In genomic region chr13:39903319-39903718, GRCm38 (mm10) we compare ENCODE assay signal across 23 mouse cellular contexts.
DNase-seq lines count a peak whose midpoint lies in the region; ATAC-seq and TF ChIP-seq lines count a peak whose summit lies in the region.
"Had no signal": no experiment of that assay in that cellular context is flagged by ENCODE, and none has a peak within 500 bp of the region (broad histone marks: within the 10 kb centered on the region; RNA-seq: fewer than 3 reads in every experiment).

No protein-coding gene starts in this region.

- H3K27ac ChIP-seq in forebrain, embryonic 13.5 days: no peak overlapping the region
- no peak overlapping the region for H3K27ac ChIP-seq in forebrain, embryonic 10.5 days
- H3K27ac ChIP-seq in midbrain, embryonic 11.5 days (ENCODE audit: low read depth, low read length): no peak overlapping the region
- no peak overlapping the region for H3K27ac ChIP-seq in midbrain, embryonic 10.5 days (replicated peaks)
- no peak overlapping the region for H3K27ac ChIP-seq in forebrain, embryonic 14.5 days (ENCODE audit: low read depth, low read length)
- no peak overlapping the region for H3K27ac ChIP-seq in forebrain, postnatal 0 days (ENCODE audit: low read depth, low read length)
- H3K27ac ChIP-seq: embryonic facial prominence, embryonic 12.5 days; heart, adult 2 months; heart, embryonic 15.5 days had no signal

- intact Hi-C loops in left cerebral cortex, postnatal 36 days (cut with DNase I): no loop called here

- H3K27me3 ChIP-seq in forebrain, embryonic 13.5 days: no peaks in the 10 kb centered on the region
- no peaks in the 10 kb centered on the region; the same call in 1 of the 2 replicates for H3K27me3 ChIP-seq in forebrain, embryonic 10.5 days (ENCODE audit: poor library complexity, severe bottlenecking)
- no peaks in the 10 kb centered on the region for H3K27me3 ChIP-seq in midbrain, embryonic 11.5 days (ENCODE audit: control insufficient read depth, insufficient read depth, low read length)
- peaks cover 8% of the 10 kb centered on the region; the same call in 1 of the 2 replicates for H3K27me3 ChIP-seq in midbrain, embryonic 10.5 days (ENCODE audit: low read depth, poor library complexity, severe bottlenecking)
- H3K27me3 ChIP-seq in forebrain, embryonic 14.5 days (replicated peaks; ENCODE audit: control insufficient read depth, insufficient read depth, low read length): no peaks in the 10 kb centered on the region
- no peaks in the 10 kb centered on the region; the same call in 1 of the 2 replicates for H3K27me3 ChIP-seq in forebrain, postnatal 0 days (ENCODE audit: insufficient read depth, low read length)
- H3K27me3 ChIP-seq: CH12.LX; embryonic facial prominence, embryonic 12.5 days; heart, embryonic 15.5 days; Patski had no signal

- peak; percentile 76 for ATAC-seq in forebrain, embryonic 13.5 days
- ATAC-seq in midbrain, embryonic 11.5 days (ENCODE audit: low FRiP score): peak; percentile 73; the same call in 1 of the 2 replicates
- ATAC-seq in forebrain, embryonic 14.5 days: peak; percentile 75
- peak; percentile 65 for ATAC-seq in forebrain, postnatal 0 days
- ATAC-seq: activated CD4-positive, CD25-positive, alpha-beta regulatory T cell, adult 4 months; intestine, postnatal 0 days had no signal

- peaks cover 8% of the 10 kb centered on the region for H3K4me1 ChIP-seq in forebrain, embryonic 13.5 days
- peaks cover 15% of the 10 kb centered on the region for H3K4me1 ChIP-seq in forebrain, embryonic 10.5 days
- H3K4me1 ChIP-seq in midbrain, embryonic 11.5 days (ENCODE audit: control insufficient read depth, insufficient read depth, low read length): peaks cover 3% of the 10 kb centered on the region; the same call in 1 of the 2 replicates
- peaks cover 22% of the 10 kb centered on the region for H3K4me1 ChIP-seq in midbrain, embryonic 10.5 days
- no peaks in the 10 kb centered on the region; the same call in 1 of the 2 replicates for H3K4me1 ChIP-seq in forebrain, embryonic 14.5 days (ENCODE audit: control insufficient read depth, insufficient read depth, low read length)
- no peaks in the 10 kb centered on the region for H3K4me1 ChIP-seq in forebrain, postnatal 0 days (ENCODE audit: insufficient read depth)
- H3K4me1 ChIP-seq: embryonic facial prominence, embryonic 12.5 days; heart, embryonic 15.5 days had no signal

- no peak overlapping the region for H3K4me2 ChIP-seq in forebrain, embryonic 13.5 days
- no peak overlapping the region for H3K4me2 ChIP-seq in midbrain, embryonic 11.5 days
- no peak overlapping the region for H3K4me2 ChIP-seq in forebrain, embryonic 14.5 days (ENCODE audit: low read length)
- H3K4me2 ChIP-seq in forebrain, postnatal 0 days (ENCODE audit: low read depth): no peak overlapping the region
- H3K4me2 ChIP-seq: embryonic facial prominence, embryonic 12.5 days; heart, embryonic 11.5 days; heart, embryonic 15.5 days had no signal

- 57% methylated on average over 3 of the region's 3 CpGs for WGBS in forebrain, embryonic 13.5 days
- 81% methylated on average over 3 of the region's 3 CpGs for WGBS in forebrain, embryonic 10.5 days
- WGBS in midbrain, embryonic 11.5 days: 46% methylated on average over 3 of the region's 3 CpGs
- 66% methylated on average over 3 of the region's 3 CpGs for WGBS in midbrain, embryonic 10.5 days
- WGBS in forebrain, embryonic 14.5 days: 52% methylated on average over 3 of the region's 3 CpGs
- WGBS in forebrain, postnatal 0 days: 42% methylated on average over 3 of the region's 3 CpGs

- no peak for TF ChIP-seq CTCF in forebrain, postnatal 0 days (IDR thresholded peaks at IDR 0.05; ENCODE audit: low read depth)

- H3K36me3 ChIP-seq in forebrain, embryonic 13.5 days (ENCODE audit: poor library complexity, severe bottlenecking): no peaks in the 10 kb centered on the region
- H3K36me3 ChIP-seq in forebrain, embryonic 10.5 days (replicated peaks): no peaks in the 10 kb centered on the region
- H3K36me3 ChIP-seq in midbrain, embryonic 11.5 days (ENCODE audit: control insufficient read depth, insufficient read depth, low read length): no peaks in the 10 kb centered on the region
- no peaks in the 10 kb centered on the region for H3K36me3 ChIP-seq in midbrain, embryonic 10.5 days
- H3K36me3 ChIP-seq in forebrain, embryonic 14.5 days (ENCODE audit: control insufficient read depth, insufficient read depth, low read length): no peaks in the 10 kb centered on the region
- no peaks in the 10 kb centered on the region for H3K36me3 ChIP-seq in forebrain, postnatal 0 days (ENCODE audit: insufficient read depth)
- H3K36me3 ChIP-seq: embryonic facial prominence, embryonic 12.5 days; heart, embryonic 15.5 days had no signal

- no peaks in the 10 kb centered on the region for H3K9me3 ChIP-seq in forebrain, embryonic 13.5 days (replicated peaks)
- H3K9me3 ChIP-seq in forebrain, embryonic 10.5 days: no peaks in the 10 kb centered on the region
- H3K9me3 ChIP-seq in midbrain, embryonic 11.5 days (ENCODE audit: control insufficient read depth, low read length): no peaks in the 10 kb centered on the region
- H3K9me3 ChIP-seq in midbrain, embryonic 10.5 days (replicated peaks): no peaks in the 10 kb centered on the region
- H3K9me3 ChIP-seq in forebrain, embryonic 14.5 days (replicated peaks; ENCODE audit: control insufficient read depth, low read length): no peaks in the 10 kb centered on the region
- no peaks in the 10 kb centered on the region for H3K9me3 ChIP-seq in forebrain, postnatal 0 days (ENCODE audit: low read length)
- H3K9me3 ChIP-seq: embryonic facial prominence, embryonic 12.5 days; heart, embryonic 15.5 days had no signal

- H3K9ac ChIP-seq in forebrain, embryonic 13.5 days: no peak overlapping the region
- no peak overlapping the region for H3K9ac ChIP-seq in midbrain, embryonic 11.5 days (ENCODE audit: low read length)
- no peak overlapping the region for H3K9ac ChIP-seq in forebrain, embryonic 14.5 days (ENCODE audit: low read length)
- no peak overlapping the region for H3K9ac ChIP-seq in forebrain, postnatal 0 days
- H3K9ac ChIP-seq: embryonic facial prominence, embryonic 12.5 days; heart, embryonic 15.5 days had no signal

- no peak overlapping the region for H3K4me3 ChIP-seq in forebrain, embryonic 13.5 days
- H3K4me3 ChIP-seq in forebrain, embryonic 10.5 days: no peak overlapping the region
- H3K4me3 ChIP-seq in midbrain, embryonic 11.5 days (ENCODE audit: low read depth, low read length): no peak overlapping the region
- no peak overlapping the region for H3K4me3 ChIP-seq in midbrain, embryonic 10.5 days
- H3K4me3 ChIP-seq in forebrain, embryonic 14.5 days (ENCODE audit: low read depth, low read length): no peak overlapping the region
- H3K4me3 ChIP-seq in forebrain, postnatal 0 days (ENCODE audit: low read depth, low read length): no peak overlapping the region
- H3K4me3 ChIP-seq: embryonic facial prominence, embryonic 12.5 days; heart, adult 2 months; heart, embryonic 15.5 days had no signal

- DNase-seq in forebrain, embryonic 10.5 days (ENCODE audit: extremely low spot score, low spot score): no peak
- DNase-seq in midbrain, embryonic 11.5 days (ENCODE audit: low spot score, missing footprints): peak; percentile 87
- DNase-seq in midbrain, embryonic 10.5 days (ENCODE audit: low spot score): no peak
- peak; percentile 37 for DNase-seq in forebrain, embryonic 14.5 days (ENCODE audit: low spot score)
- no peak for DNase-seq in forebrain, postnatal 0 days
- no peak for DNase-seq in cerebellum, adult 11 months
- DNase-seq in left cerebral cortex, postnatal 36 days (ENCODE audit: low spot score in 2 of 2): no peak
- DNase-seq: adrenal gland, postnatal 25 days; cerebellum, adult 8-10 months; cerebellum, postnatal 14 days; embryo, embryonic 11 days; gastrocnemius, postnatal 10 days; heart, adult 2 months; heart, postnatal 14 days; kidney, adult 8-10 months had no signal

Comparison
In these comparisons a context has a peak if more than half of its experiments do, and no peak if none do; other contexts are left out.
1. DNase-seq: peak in midbrain, embryonic 11.5 days (single experiment) and forebrain, embryonic 14.5 days (single experiment); none in forebrain, embryonic 10.5 days (single experiment), midbrain, embryonic 10.5 days (single experiment), forebrain, postnatal 0 days (single experiment), cerebellum, adult 11 months (single experiment) and left cerebral cortex, postnatal 36 days (0 of 2).
2. Peak in every context shown above with its lines, with median percentiles within 50 percentile points of each other: ATAC-seq.